Mouse (Mus musculus) T-cell, adult 66 days (primary cell): ENCODE measurements around the gene Clec9a. TPM values are rescaled to one million over a fixed set of nuclear protein-coding genes. Genes with fewer than 3 reads are reported as not detected.

Experiments used
- total RNA-seq, 2 experiments: library from RNA; stranded (reverse); gene quantifications; 3 replicates in 1 of 2; 4 replicates in 1 of 2; pipeline ENCODE4 v1.2.4; 2023

Clec9a gene
- 1 to 10 TPM; 1.3 to 4.2 TPM for total RNA-seq

GRCm38 (mm10) chr6:129408562-129408961 lies at the start of gene Clec9a:
TSS of gene Clec9a (plus strand) at chr6:129408862.

GRCm38 (mm10) chr6:129385774-129386173 lies 22.9 kb upstream of the Clec9a start, which contains the start of gene Clec12b:
TSS of gene Clec12b (minus strand) at chr6:129385874.

GRCm38 (mm10) chr6:129396997-129397396 lies 11.7 kb upstream of the Clec9a start, which contains the start of gene Clec1b:
TSS of gene Clec1b (plus strand) at chr6:129397297.

GRCm38 (mm10) chr6:129451411-129452039 lies 42.9 kb downstream of the Clec9a start, which contains the start of gene Clec1a:
TSS of gene Clec1a (minus strand) at chr6:129452000.

Other genes starting within 250 kb of the Clec9a start
- gene Clec2d, start 228.2 kb upstream of the Clec9a start, total RNA-seq: 100 to 1,000 TPM; 181 to 207 TPM
- gene Cd69, start 133.4 kb upstream of the Clec9a start, total RNA-seq: 100 to 1,000 TPM; 195 to 249 TPM
- gene 4922502D21Rik, start 77.1 kb upstream of the Clec9a start, total RNA-seq: not detected
- under 1 TPM; 0.50 to 0.96 TPM for gene Clec12a, start 66.2 kb upstream of the Clec9a start, total RNA-seq
- gene Clec12b, start 23.0 kb upstream of the Clec9a start, total RNA-seq: not detected
- under 1 TPM in 1 of 2 experiments, not detected in 1; 0.12 TPM for gene Clec1b, start 11.6 kb upstream of the Clec9a start, total RNA-seq
- gene Clec1a, start 43.1 kb downstream of the Clec9a start, total RNA-seq: not detected
- not detected for gene Olr1, start 98.3 kb downstream of the Clec9a start, total RNA-seq
- gene Tmem52b, start 103.7 kb downstream of the Clec9a start, total RNA-seq: not detected
- gene Gabarapl1, start 124.3 kb downstream of the Clec9a start, total RNA-seq: 10 to 100 TPM; 11.3 to 13.9 TPM
- gene Klre1, start 169.0 kb downstream of the Clec9a start, total RNA-seq: 10 to 100 TPM in 1 of 2 experiments, 1 to 10 TPM in 1; 6.9 to 11.7 TPM
- 100 to 1,000 TPM; 149 to 163 TPM for gene Klrd1, start 182.9 kb downstream of the Clec9a start, total RNA-seq
- gene Klrk1, start 215.0 kb downstream of the Clec9a start, total RNA-seq: 10 to 100 TPM; 10.7 to 20.5 TPM
- 1 to 10 TPM; 1.3 to 2.2 TPM for gene Klrc3, start 234.5 kb downstream of the Clec9a start, total RNA-seq